Mouse (Mus musculus) hindbrain, embryonic 12.5 days (tissue): ENCODE measurements around the gene Gm3526. TPM values are rescaled to one million over a fixed set of nuclear protein-coding genes. Genes with fewer than 3 reads are reported as not detected.
"Not testable (repeated sequence)": the region's sequence is repeated elsewhere in the genome, so short reads cannot be mapped to it uniquely, and the experiment has no call there.

Experiments
- ATAC-seq: fragments of 200-750 bp; cut with Nextera tagmentation; 2 replicates; pipeline ENCODE4 v1.8.0; 2017; ENCODE audit warnings: moderate TSS enrichment; ENCODE audit not compliant: low FRiP score
- H3K27ac ChIP-seq: fragments of 300-500 bp; sonication (generic); 2 replicates; pipeline ENCODE4 v1.5.1; 2016; ENCODE audit warnings: mild to moderate bottlenecking
- H3K27me3 ChIP-seq: fragments of 300-500 bp; sonication (generic); 2 replicates; pipeline ENCODE4 v1.6.1; 2016; ENCODE audit warnings: mild to moderate bottlenecking
- H3K36me3 ChIP-seq: fragments of 300-500 bp; sonication (generic); 2 replicates; pipeline ENCODE4 v1.6.1; 2016; ENCODE audit warnings: mild to moderate bottlenecking
- H3K4me1 ChIP-seq: fragments of 300-500 bp; sonication (generic); 2 replicates; pipeline ENCODE4 v1.6.1; 2016
- H3K4me2 ChIP-seq: fragments of 300-500 bp; sonication (generic); replicated peaks from 2 replicates; pipeline ENCODE4 v1.6.1; 2016; ENCODE audit warnings: mild to moderate bottlenecking
- H3K4me3 ChIP-seq: fragments of 300-500 bp; sonication (generic); 2 replicates; pipeline ENCODE4 v1.5.1; 2016; ENCODE audit warnings: mild to moderate bottlenecking
- H3K9ac ChIP-seq: fragments of 300-500 bp; sonication (generic); 2 replicates; pipeline ENCODE4 v1.6.1; 2016; ENCODE audit warnings: mild to moderate bottlenecking, moderate library complexity
- H3K9me3 ChIP-seq: fragments of 300-500 bp; sonication (generic); replicated peaks from 2 replicates; pipeline ENCODE4 v1.6.1; 2016; ENCODE audit warnings: mild to moderate bottlenecking
- WGBS: fragments of 180-500 bp; shearing (Covaris S2); methylation state at CpG from one replicate; pipeline ENCODE4 v1.1.7; 2016; 5-methylcytosine and 5-hydroxymethylcytosine counted together
- polyA plus RNA-seq: library from polyadenylated mRNA; unstranded; fragments of >200 nt; fragmentation: Nextera tagmentation; extraction: Ambion mirVana; gene quantifications from 2 replicates; pipeline ENCODE4 v1.2.1, GENCODE M21; 2016

The Gm3526 gene
- polyA plus RNA-seq = not detected in 2 replicates

DNA sequence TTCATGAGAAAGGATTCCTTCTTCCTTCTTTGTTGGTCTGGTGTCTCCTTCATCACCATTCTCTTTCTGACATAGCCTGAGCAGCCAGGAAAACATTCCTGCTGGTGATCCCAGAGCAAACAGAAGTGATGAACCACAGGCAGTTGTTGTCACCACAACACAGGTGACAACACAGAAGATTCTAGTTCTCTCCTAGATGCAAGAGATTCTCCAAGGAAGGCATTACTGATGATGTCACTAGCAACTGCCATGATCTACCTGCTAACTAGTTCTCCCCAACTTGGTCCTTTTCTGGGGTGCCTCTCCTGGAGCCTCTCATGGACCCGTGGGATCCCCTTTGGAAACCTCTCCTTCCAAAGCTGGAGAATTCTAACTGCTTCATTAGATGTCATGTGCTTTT lies at the start of gene Gm3526:
Gene Gm3526, minus strand, starts transcription at position 101 of the 400 bp plus-strand sequence.
- H3K9ac ChIP-seq, H3K36me3 ChIP-seq, H3K4me2 ChIP-seq, H3K27me3 ChIP-seq, H3K27ac ChIP-seq, ATAC-seq, H3K4me1 ChIP-seq, H3K9me3 ChIP-seq, H3K4me3 ChIP-seq: not testable (repeated sequence)
- WGBS = no CpG with 5 or more reads among the region's 1 CpGs

Other genes starting within 250 kb of the Gm3526 start
- gene Gm3298, start 244.7 kb downstream of the Gm3526 start, polyA plus RNA-seq = not detected in 2 replicates
- gene 4930555G01Rik, start 210.0 kb downstream of the Gm3526 start, polyA plus RNA-seq = not detected in 2 replicates
- gene Gm8281, start 189.5 kb downstream of the Gm3526 start, polyA plus RNA-seq = 1.9 and 3.8 TPM in 2 replicates
- gene Gm8279, start 129.1 kb downstream of the Gm3526 start, polyA plus RNA-seq = not detected in 2 replicates
- gene Gm3317, start 96.0 kb downstream of the Gm3526 start, polyA plus RNA-seq = not detected in 2 replicates
- not detected in 2 replicates for gene Gm8271, start 74.8 kb downstream of the Gm3526 start, polyA plus RNA-seq
- not detected in 2 replicates for gene Gm3542, start 74.3 kb upstream of the Gm3526 start, polyA plus RNA-seq
- gene Gm3500, start 128.5 kb upstream of the Gm3526 start, polyA plus RNA-seq = not detected in 2 replicates
- gene Gm3194, start 194.9 kb upstream of the Gm3526 start, polyA plus RNA-seq = 1.8 TPM in 2 replicates
- not detected in 2 replicates for gene Gm8246, start 217.2 kb upstream of the Gm3526 start, polyA plus RNA-seq
- not detected in 2 replicates for gene Gm3187, start 223.6 kb upstream of the Gm3526 start, polyA plus RNA-seq
- 3.7 and 4.4 TPM in 2 replicates for gene Gm3488, start 241.1 kb upstream of the Gm3526 start, polyA plus RNA-seq